Mouse (Mus musculus) bone marrow macrophage, adult 2 months (primary cell): Measurements from ENCODE around the gene Haus5. TPM values are rescaled to one million over a fixed set of nuclear protein-coding genes. Genes with fewer than 3 reads are reported as not detected.

Experiments
- H3K27ac ChIP-seq: 2 replicates; pipeline ENCODE4 v1.5.1; 2012; ENCODE audit warnings: low read depth, low read length; ENCODE audit not compliant: insufficient read depth
- H3K4me1 ChIP-seq: 2 replicates; pipeline ENCODE4 v1.6.1; 2012; ENCODE audit warnings: low read length; ENCODE audit not compliant: control insufficient read depth, insufficient read depth
- H3K4me3 ChIP-seq: 2 replicates; pipeline ENCODE4 v1.5.1; 2012; ENCODE audit warnings: mild to moderate bottlenecking, low read length, moderate library complexity; ENCODE audit not compliant: insufficient read depth
- CTCF ChIP-seq: IDR thresholded peaks from 2 replicates; pipeline ENCODE4 v1.5.1; 2012; ENCODE audit warnings: low read depth, mild to moderate bottlenecking, low read length, moderate library complexity
- POLR2A ChIP-seq: IDR thresholded peaks from 2 replicates; pipeline ENCODE4 v1.6.1; 2012; ENCODE audit warnings: mild to moderate bottlenecking, low read depth, low read length, borderline replicate concordance
- polyA plus RNA-seq: library from polyadenylated mRNA; stranded (reverse); fragments of >200 nt; gene quantifications from 2 replicates; pipeline ENCODE4 v1.2.4, GENCODE M21; 2012; ENCODE audit not compliant: missing spikeins, insufficient read depth, insufficient read length

The Haus5 gene
- polyA plus RNA-seq = 16.8 and 18.7 TPM in 2 replicates

GRCm38 (mm10) chr7:30664529-30665200 is at the start of gene Haus5:
Gene Haus5, minus strand, starts transcription at chr7:30664994.
- TF ChIP-seq POLR2A (no peak), CTCF (no peak)
- no peak within 1 kb of the TSS for H3K27ac ChIP-seq
- H3K4me1 ChIP-seq = 0 out of 2 replicates have a peak, but pooled peaks cover 3% of the 10 kb centered on the region
- H3K4me3 ChIP-seq = peak within 1 kb of the TSS; percentile 77

GRCm38 (mm10) chr7:30711942-30712341 is 47.1 kb upstream of the Haus5 start, which contains the start of gene Atp4a:
Gene Atp4a, plus strand, starts transcription at chr7:30712209.
- H3K4me1 ChIP-seq = peaks cover under 1% of the 10 kb centered on the region
- no peak within 1 kb of the TSS for H3K27ac ChIP-seq
- no peak for TF ChIP-seq CTCF
- TF ChIP-seq POLR2A = no peak
- no peak within 1 kb of the TSS for H3K4me3 ChIP-seq

- TF ChIP-seq CTCF (no peak), POLR2A (no peak)
- Histone ChIP-seq H3K4me3 (no peak overlapping the region), H3K4me1 (no peaks in the 10 kb centered on the region), H3K27ac (no peak overlapping the region)
These were observed 42.6 kb upstream of the Haus5 start for GRCm38 (mm10) chr7:30707441-30707840.

GRCm38 (mm10) chr7:30706214-30706882 is 41.6 kb upstream of the Haus5 start:
- Histone ChIP-seq H3K27ac (no peak overlapping the region), H3K4me3 (no peak overlapping the region), H3K4me1 (no peaks in the 10 kb centered on the region)
- no peak for TF ChIP-seq POLR2A
- no peak for TF ChIP-seq CTCF

- peak within 1 kb of the TSS; percentile 63 for H3K27ac ChIP-seq
- TF ChIP-seq POLR2A (no peak), CTCF (no peak)
- no peak within 1 kb of the TSS for H3K4me3 ChIP-seq
- peaks cover 15% of the 10 kb centered on the region for H3K4me1 ChIP-seq
These were observed 33.8 kb upstream of the Haus5 start, which contains the start of gene 2200002J24Rik for GRCm38 (mm10) chr7:30698589-30698988. Gene 2200002J24Rik, plus strand, starts transcription at chr7:30698926.

- Histone ChIP-seq H3K4me1 (peaks cover 15% of the 10 kb centered on the region), H3K27ac (peak overlapping the region; percentile 63), H3K4me3 (no peak overlapping the region)
- TF ChIP-seq POLR2A (no peak), CTCF (no peak)
These were observed 33.3 kb upstream of the Haus5 start for GRCm38 (mm10) chr7:30698101-30698500.

- no peak for TF ChIP-seq CTCF
- no peak for TF ChIP-seq POLR2A
- no peak overlapping the region for H3K4me3 ChIP-seq
- H3K27ac ChIP-seq = no peak overlapping the region
- H3K4me1 ChIP-seq = peaks cover 2% of the 10 kb centered on the region
These were observed 23.5 kb upstream of the Haus5 start for GRCm38 (mm10) chr7:30688325-30688724.

GRCm38 (mm10) chr7:30683425-30683824 is 18.6 kb upstream of the Haus5 start:
- TF ChIP-seq POLR2A (no peak), CTCF (no peak)
- Histone ChIP-seq H3K27ac (no peak overlapping the region), H3K4me1 (peaks cover 5% of the 10 kb centered on the region), H3K4me3 (no peak overlapping the region)

- no peak overlapping the region for H3K27ac ChIP-seq
- H3K4me1 ChIP-seq = peaks cover 5% of the 10 kb centered on the region
- no peak overlapping the region for H3K4me3 ChIP-seq
- no peak for TF ChIP-seq CTCF
- TF ChIP-seq POLR2A = no peak
These were observed 17.1 kb upstream of the Haus5 start for GRCm38 (mm10) chr7:30681897-30682296.
